Comparison of ENCODE assay signal across 8 mouse cellular contexts in genomic region chr3:95173256-95173949, GRCm38 (mm10). TPM values are rescaled to one million over a fixed set of nuclear protein-coding genes. Genes with fewer than 3 reads are reported as not detected.
DNase-seq lines count a peak whose midpoint lies in the region; ATAC-seq lines count a peak whose summit lies in the region.
"Had no signal": no experiment of that assay in that cellular context is flagged by ENCODE, and none has a peak within 500 bp of the region (broad histone marks: within the 10 kb centered on the region; RNA-seq: fewer than 3 reads in every experiment).

No protein-coding gene starts in this region.

- H3K9me3 ChIP-seq in embryonic facial prominence, embryonic 12.5 days, result no peaks in the 10 kb centered on the region
- H3K9me3 ChIP-seq in limb, embryonic 11.5 days (ENCODE audit: control insufficient read depth, low read length), result no peaks in the 10 kb centered on the region
- H3K9me3 ChIP-seq in midbrain, embryonic 14.5 days (ENCODE audit: control insufficient read depth, low read length), result no peaks in the 10 kb centered on the region

- peaks cover 52% of the 10 kb centered on the region for H3K27me3 ChIP-seq in embryonic facial prominence, embryonic 12.5 days
- H3K27me3 ChIP-seq in limb, embryonic 11.5 days (ENCODE audit: control insufficient read depth, insufficient read depth, low read length), result peaks cover 37% of the 10 kb centered on the region
- H3K27me3 ChIP-seq in midbrain, embryonic 14.5 days (ENCODE audit: control insufficient read depth, insufficient read depth, low read length), result peaks cover 44% of the 10 kb centered on the region

- WGBS in embryonic facial prominence, embryonic 12.5 days, result 8% methylated on average over 58 of the region's 58 CpGs
- WGBS in limb, embryonic 11.5 days, result 4% methylated on average over 58 of the region's 58 CpGs
- 5% methylated on average over 57 of the region's 58 CpGs for WGBS in midbrain, embryonic 14.5 days

- no peak overlapping the region for H3K27ac ChIP-seq in embryonic facial prominence, embryonic 12.5 days
- no peak overlapping the region for H3K27ac ChIP-seq in limb, embryonic 11.5 days (replicated peaks; ENCODE audit: low read depth, low read length)
- no peak overlapping the region for H3K27ac ChIP-seq in midbrain, embryonic 14.5 days (replicated peaks; ENCODE audit: low read depth, low read length)

- peak overlapping the region; percentile 22; the same call in 1 of the 2 replicates for H3K4me3 ChIP-seq in embryonic facial prominence, embryonic 12.5 days
- peak overlapping the region; percentile 11; the same call in 1 of the 2 replicates for H3K4me3 ChIP-seq in limb, embryonic 11.5 days (ENCODE audit: low read depth, low read length)
- no peak overlapping the region for H3K4me3 ChIP-seq in midbrain, embryonic 14.5 days (replicated peaks; ENCODE audit: low read depth, low read length)
- H3K4me3 ChIP-seq: myocyte had no signal

- DNase-seq in urinary bladder, postnatal 14 days (ENCODE audit: low spot score), result peak; percentile 29
- no peak for DNase-seq in urinary bladder, postnatal 10 days (ENCODE audit: low spot score)
- DNase-seq in heart, postnatal 4 days, result peak; percentile 45
- DNase-seq in limb, embryonic 11.5 days (ENCODE audit: low spot score), result peak; percentile 61
- DNase-seq in midbrain, embryonic 14.5 days, result peak; percentile 60
- DNase-seq in natural killer cell, adult 2 months (ENCODE audit: low spot score in 2 of 2), result no peak

- H3K4me2 ChIP-seq in embryonic facial prominence, embryonic 12.5 days (replicated peaks), result peak overlapping the region; percentile 41
- peak overlapping the region; percentile 44 for H3K4me2 ChIP-seq in limb, embryonic 11.5 days (ENCODE audit: low read depth, severe bottlenecking)
- H3K4me2 ChIP-seq in midbrain, embryonic 14.5 days (ENCODE audit: low read length), result peak overlapping the region; percentile 32; the same call in 1 of the 2 replicates

- peak; percentile 31 for ATAC-seq in embryonic facial prominence, embryonic 12.5 days (ENCODE audit: insufficient number of reproducible peaks, insufficient read depth, low FRiP score, low TSS enrichment)
- ATAC-seq in limb, embryonic 11.5 days (ENCODE audit: insufficient number of reproducible peaks, low FRiP score, low TSS enrichment, low read depth), result no peak
- ATAC-seq in midbrain, embryonic 14.5 days (ENCODE audit: low FRiP score, low TSS enrichment), result 0 out of 2 replicates have a peak, but pooled peaks have one; percentile 32

- H3K9ac ChIP-seq in embryonic facial prominence, embryonic 12.5 days, result peak overlapping the region; percentile 28
- peak overlapping the region; percentile 5; the same call in 1 of the 2 replicates for H3K9ac ChIP-seq in limb, embryonic 11.5 days (ENCODE audit: low read length)
- H3K9ac ChIP-seq in midbrain, embryonic 14.5 days (replicated peaks; ENCODE audit: low read length), result 0 out of 2 replicates have a peak overlapping the region, but pooled peaks have one; percentile 6

- peaks cover 53% of the 10 kb centered on the region for H3K36me3 ChIP-seq in embryonic facial prominence, embryonic 12.5 days
- H3K36me3 ChIP-seq in limb, embryonic 11.5 days (ENCODE audit: control insufficient read depth, insufficient read depth, low read length), result peaks cover 20% of the 10 kb centered on the region
- peaks cover 57% of the 10 kb centered on the region for H3K36me3 ChIP-seq in midbrain, embryonic 14.5 days (ENCODE audit: control insufficient read depth, insufficient read depth, low read length)

- H3K4me1 ChIP-seq in embryonic facial prominence, embryonic 12.5 days, result peaks cover 16% of the 10 kb centered on the region
- H3K4me1 ChIP-seq in limb, embryonic 11.5 days (ENCODE audit: control insufficient read depth, insufficient read depth, low read length), result peaks cover 5% of the 10 kb centered on the region; the same call in 1 of the 2 replicates
- H3K4me1 ChIP-seq in midbrain, embryonic 14.5 days (ENCODE audit: control insufficient read depth, insufficient read depth, low read length), result peaks cover 7% of the 10 kb centered on the region; the same call in 1 of the 2 replicates

RNA-seq across cellular contexts. Expression of gene Sema6c, which starts 13.1 kb away (rescaled TPM):
- 24.2 and 26.4 TPM in 2 replicates for polyA plus RNA-seq in embryonic facial prominence, embryonic 12.5 days (2016; fragmentation: Nextera tagmentation; extraction: Ambion mirVana)
- 1 to 10 TPM; 7.5 to 8.1 TPM for total RNA-seq in heart, postnatal 4 days (2021)
- polyA plus RNA-seq in limb, embryonic 11.5 days (2014; fragmentation: Nextera tagmentation; extraction: Ambion mirVana), result 12.8 and 15.2 TPM in 2 replicates
- 39.0 and 44.4 TPM in 2 replicates for polyA plus RNA-seq in midbrain, embryonic 14.5 days (2014; fragmentation: Nextera tagmentation; extraction: Ambion mirVana)

RNA-seq across cellular contexts. Expression of gene Tnfaip8l2, which starts 31.2 kb away (rescaled TPM):
- polyA plus RNA-seq in embryonic facial prominence, embryonic 12.5 days (2016; fragmentation: Nextera tagmentation; extraction: Ambion mirVana), result 2.0 and 2.3 TPM in 2 replicates
- 1 to 10 TPM in 1 of 2 experiments, under 1 TPM in 1; 0.54 to 1.2 TPM for total RNA-seq in heart, postnatal 4 days (2021)
- polyA plus RNA-seq in limb, embryonic 11.5 days (2014; fragmentation: Nextera tagmentation; extraction: Ambion mirVana), result 1.6 TPM in 2 replicates
- polyA plus RNA-seq in midbrain, embryonic 14.5 days (2014; fragmentation: Nextera tagmentation; extraction: Ambion mirVana), result 0.92 and 3.4 TPM in 2 replicates

RNA-seq across cellular contexts. Expression of gene Lysmd1, which starts 39.5 kb away (rescaled TPM):
- polyA plus RNA-seq in embryonic facial prominence, embryonic 12.5 days (2016; fragmentation: Nextera tagmentation; extraction: Ambion mirVana), result 18.2 and 19.4 TPM in 2 replicates
- 1 to 10 TPM; 5.3 to 6.0 TPM for total RNA-seq in heart, postnatal 4 days (2021)
- 12.8 and 13.3 TPM in 2 replicates for polyA plus RNA-seq in limb, embryonic 11.5 days (2014; fragmentation: Nextera tagmentation; extraction: Ambion mirVana)
- polyA plus RNA-seq in midbrain, embryonic 14.5 days (2014; fragmentation: Nextera tagmentation; extraction: Ambion mirVana), result 31.7 and 34.7 TPM in 2 replicates

RNA-seq across cellular contexts. Expression of gene Scnm1, which starts 39.6 kb away (rescaled TPM):
- polyA plus RNA-seq in embryonic facial prominence, embryonic 12.5 days (2016; fragmentation: Nextera tagmentation; extraction: Ambion mirVana), result 73.4 and 75.0 TPM in 2 replicates
- total RNA-seq in heart, postnatal 4 days (2021), result 10 to 100 TPM; 33.9 to 34.2 TPM
- polyA plus RNA-seq in limb, embryonic 11.5 days (2014; fragmentation: Nextera tagmentation; extraction: Ambion mirVana), result 67.7 and 76.8 TPM in 2 replicates
- polyA plus RNA-seq in midbrain, embryonic 14.5 days (2014; fragmentation: Nextera tagmentation; extraction: Ambion mirVana), result 86.6 and 102 TPM in 2 replicates

RNA-seq across cellular contexts. Expression of gene Gabpb2, which starts 44.3 kb away (rescaled TPM):
- polyA plus RNA-seq in embryonic facial prominence, embryonic 12.5 days (2016; fragmentation: Nextera tagmentation; extraction: Ambion mirVana), result 14.7 and 15.3 TPM in 2 replicates
- 10 to 100 TPM; 16.1 to 16.2 TPM for total RNA-seq in heart, postnatal 4 days (2021)
- polyA plus RNA-seq in limb, embryonic 11.5 days (2014; fragmentation: Nextera tagmentation; extraction: Ambion mirVana), result 8.7 and 8.9 TPM in 2 replicates
- polyA plus RNA-seq in midbrain, embryonic 14.5 days (2014; fragmentation: Nextera tagmentation; extraction: Ambion mirVana), result 3.7 and 4.2 TPM in 2 replicates

Comparison
In these comparisons a context has a peak if more than half of its experiments do, and no peak if none do; other contexts are left out.
1. DNase-seq: peak in urinary bladder, postnatal 14 days (single experiment), heart, postnatal 4 days (single experiment), limb, embryonic 11.5 days (single experiment) and midbrain, embryonic 14.5 days (single experiment); none in urinary bladder, postnatal 10 days (single experiment) and natural killer cell, adult 2 months (0 of 2).
2. Peak in every context shown above with its lines, with median percentiles within 50 percentile points of each other: H3K4me2 ChIP-seq and H3K9ac ChIP-seq.